In genomic region chr9:106233953-106234352, GRCm38 (mm10) we compare ENCODE assay signal across 27 mouse cellular contexts. TPM values are rescaled to one million over a fixed set of nuclear protein-coding genes. Genes with fewer than 3 reads are reported as not detected.
"Had no signal": no experiment of that assay in that cellular context is flagged by ENCODE, and none has a peak within 500 bp of the region (broad histone marks: within the 10 kb centered on the region; RNA-seq: fewer than 3 reads in every experiment).

No protein-coding gene starts in this region.

- H3K27me3 ChIP-seq: heart, embryonic 13.5 days; heart, embryonic 15.5 days; hindbrain, embryonic 15.5 days; kidney, embryonic 15.5 days; limb, embryonic 13.5 days; limb, embryonic 15.5 days had no signal

- H3K4me1 ChIP-seq: hindbrain, embryonic 15.5 days; limb, embryonic 13.5 days; limb, embryonic 15.5 days had no signal

- ATAC-seq: hindbrain, postnatal 0 days; intestine, embryonic 16.5 days had no signal

- H3K9ac ChIP-seq: heart, embryonic 13.5 days; heart, embryonic 15.5 days; hindbrain, embryonic 15.5 days; kidney, embryonic 15.5 days; limb, embryonic 13.5 days; limb, embryonic 15.5 days; liver, embryonic 14.5 days had no signal

- H3K4me3 ChIP-seq: heart, adult 2 months; heart, embryonic 13.5 days; heart, embryonic 15.5 days; hindbrain, embryonic 15.5 days; kidney, embryonic 15.5 days; limb, embryonic 13.5 days; limb, embryonic 15.5 days had no signal

- H3K27ac ChIP-seq: heart, adult 2 months; heart, embryonic 15.5 days; hindbrain, embryonic 15.5 days; hindbrain, postnatal 0 days; kidney, embryonic 15.5 days; kidney, postnatal 0 days; limb, embryonic 13.5 days; limb, embryonic 15.5 days; liver, embryonic 14.5 days had no signal

- H3K4me2 ChIP-seq: heart, embryonic 11.5 days; heart, embryonic 13.5 days; heart, embryonic 15.5 days; hindbrain, embryonic 15.5 days; kidney, embryonic 15.5 days; limb, embryonic 13.5 days; limb, embryonic 15.5 days; liver, embryonic 11.5 days had no signal

- H3K9me3 ChIP-seq: heart, embryonic 13.5 days; heart, embryonic 15.5 days; hindbrain, embryonic 15.5 days; kidney, embryonic 15.5 days; limb, embryonic 13.5 days; limb, embryonic 15.5 days had no signal

- DNase-seq: gastrocnemius, postnatal 14 days; gastrocnemius, postnatal 36 days; heart, adult 11 months; heart, adult 2 months; heart, postnatal 14 days; heart, postnatal 36 days; kidney, adult 11 months; kidney, adult 2 months; kidney, adult 9 months; kidney, postnatal 14 days; kidney, postnatal 36 days; layer of hippocampus, postnatal 36 days; left cerebral cortex, postnatal 4 days had no signal

RNA-seq across cellular contexts. Expression of gene Tlr9, which starts 11.6 kb away (rescaled TPM):
- polyA plus RNA-seq: heart, embryonic 11.5 days; heart, embryonic 13.5 days; hindbrain, embryonic 11.5 days; limb, embryonic 11.5 days; liver, embryonic 11.5 days had no signal
